Mouse (Mus musculus): ENCODE results near the gene Kif4. TPM values are rescaled to one million over a fixed set of nuclear protein-coding genes. Genes with fewer than 3 reads are reported as not detected.

Kif4 gene
- total RNA-seq (2021), result under 1 TPM in 1 of 2 experiments, not detected in 1; 0.12 TPM
- long read RNA-seq, experiment 1, result 0 reads
- long read RNA-seq, experiment 2, result 0 reads

- no peak for DNase-seq (ENCODE audit: low spot score)
Observed at GRCm38 (mm10) chrX:100625546-100625801, at the start of gene Kif4. Kif4 (plus strand) TSS chrX:100625737.

GRCm38 (mm10) chrX:100594791-100595190 is 30.7 kb upstream of the Kif4 start, which contains the start of gene P2ry4:
P2ry4 (minus strand) TSS chrX:100594869.
- no peak for DNase-seq (ENCODE audit: low spot score)

GRCm38 (mm10) chrX:100597439-100597838 is 28.1 kb upstream of the Kif4 start:
- DNase-seq (ENCODE audit: low spot score), result no peak

- no peak for DNase-seq (ENCODE audit: low spot score)
Observed at GRCm38 (mm10) chrX:100599755-100600154, 25.8 kb upstream of the Kif4 start.

- DNase-seq (ENCODE audit: low spot score), result no peak
Observed at GRCm38 (mm10) chrX:100605314-100605713, 20.2 kb upstream of the Kif4 start, which contains the start of gene Arr3. Arr3 (plus strand) TSS chrX:100605497.

- no peak for DNase-seq (ENCODE audit: low spot score)
Observed at GRCm38 (mm10) chrX:100618488-100618887, 7.0 kb upstream of the Kif4 start.

- no peak for DNase-seq (ENCODE audit: low spot score)
Observed at GRCm38 (mm10) chrX:100621366-100621765, 4.2 kb upstream of the Kif4 start.

GRCm38 (mm10) chrX:100624242-100624641 is 1.3 kb upstream of the Kif4 start:
- no peak for DNase-seq (ENCODE audit: low spot score)

- DNase-seq (ENCODE audit: low spot score), result no peak
Observed at GRCm38 (mm10) chrX:100625146-100625545, 391 bp upstream of the Kif4 start.

GRCm38 (mm10) chrX:100625802-100626793 is 561 bp downstream of the Kif4 start, which contains the start of gene Pdzd11:
Pdzd11 (minus strand) TSS chrX:100626568.
- peak; percentile 86 for DNase-seq (ENCODE audit: low spot score)

GRCm38 (mm10) chrX:100629076-100629475 is 3.5 kb downstream of the Kif4 start:
- DNase-seq (ENCODE audit: low spot score), result no peak

- DNase-seq (ENCODE audit: low spot score), result no peak
Observed at GRCm38 (mm10) chrX:100638477-100638876, 12.9 kb downstream of the Kif4 start.

- no peak for DNase-seq (ENCODE audit: low spot score)
Observed at GRCm38 (mm10) chrX:100652848-100653247, 27.3 kb downstream of the Kif4 start.

GRCm38 (mm10) chrX:100664825-100665224 is 39.3 kb downstream of the Kif4 start:
- no peak for DNase-seq (ENCODE audit: low spot score)

GRCm38 (mm10) chrX:100678204-100678603 is 52.7 kb downstream of the Kif4 start:
- DNase-seq (ENCODE audit: low spot score), result no peak

GRCm38 (mm10) chrX:100686527-100686926 is 61.0 kb downstream of the Kif4 start:
- no peak for DNase-seq (ENCODE audit: low spot score)

GRCm38 (mm10) chrX:100687360-100688032 is 62.0 kb downstream of the Kif4 start:
- DNase-seq (ENCODE audit: low spot score), result no peak

GRCm38 (mm10) chrX:100688033-100688370 is 62.5 kb downstream of the Kif4 start:
- no peak for DNase-seq (ENCODE audit: low spot score)

- DNase-seq (ENCODE audit: low spot score), result no peak
Observed at GRCm38 (mm10) chrX:100696776-100697175, 71.2 kb downstream of the Kif4 start.

- no peak for DNase-seq (ENCODE audit: low spot score)
Observed at GRCm38 (mm10) chrX:100708032-100708431, 82.5 kb downstream of the Kif4 start.

GRCm38 (mm10) chrX:100716173-100716572 is 90.6 kb downstream of the Kif4 start:
- no peak for DNase-seq (ENCODE audit: low spot score)

- no peak for DNase-seq (ENCODE audit: low spot score)
Observed at GRCm38 (mm10) chrX:100728947-100729346, 103.4 kb downstream of the Kif4 start.

Data from gastrocnemius, adult 18-20 months (tissue).